Comparison of ENCODE assay signal across 22 mouse cellular contexts in genomic region chr1:194117631-194118360, GRCm38 (mm10).
DNase-seq lines count a peak whose midpoint lies in the region.
"Had no signal": no experiment of that assay in that cellular context is flagged by ENCODE, and none has a peak within 500 bp of the region (broad histone marks: within the 10 kb centered on the region; RNA-seq: fewer than 3 reads in every experiment).

No protein-coding gene starts in this region.

- H3K4me1 ChIP-seq in embryonic facial prominence, embryonic 10.5 days = no peaks in the 10 kb centered on the region
- H3K4me1 ChIP-seq: embryonic facial prominence, embryonic 12.5 days; heart, embryonic 10.5 days; hindbrain, embryonic 13.5 days had no signal

- intact Hi-C loops in left cerebral cortex, postnatal 25 days (cut with DNase I) = no loop called here

- no peak overlapping the region for H3K4me3 ChIP-seq in embryonic facial prominence, embryonic 10.5 days
- H3K4me3 ChIP-seq: embryonic facial prominence, embryonic 12.5 days; forebrain, embryonic 13.5 days; heart, embryonic 10.5 days; hindbrain, embryonic 13.5 days had no signal

- H3K27me3 ChIP-seq in embryonic facial prominence, embryonic 10.5 days (replicated peaks; ENCODE audit: low read depth, poor library complexity, severe bottlenecking) = no peaks in the 10 kb centered on the region
- H3K27me3 ChIP-seq: embryonic facial prominence, embryonic 12.5 days; forebrain, embryonic 13.5 days; hindbrain, embryonic 13.5 days had no signal

- H3K9me3 ChIP-seq in embryonic facial prominence, embryonic 10.5 days = no peaks in the 10 kb centered on the region
- H3K9me3 ChIP-seq: embryonic facial prominence, embryonic 12.5 days; forebrain, embryonic 13.5 days; heart, embryonic 10.5 days; hindbrain, embryonic 13.5 days had no signal

- 83% methylated on average over 4 of the region's 4 CpGs for WGBS in embryonic facial prominence, embryonic 10.5 days

- no peaks in the 10 kb centered on the region for H3K36me3 ChIP-seq in embryonic facial prominence, embryonic 10.5 days (replicated peaks)
- H3K36me3 ChIP-seq: embryonic facial prominence, embryonic 12.5 days; heart, embryonic 10.5 days; hindbrain, embryonic 13.5 days had no signal

- peak; percentile 10 for DNase-seq in layer of hippocampus, adult 9-10 months (ENCODE audit: low spot score)
- DNase-seq in layer of hippocampus, postnatal 25 days (ENCODE audit: extremely low spot score in 1 of 2, low spot score in 1 of 2) = no peak
- DNase-seq in retina, postnatal 1 day = peak; percentile 25
- DNase-seq in retina, embryonic 14.5 days (ENCODE audit: low spot score) = no peak
- peak; percentile 19 for DNase-seq in layer of hippocampus, adult 9-11 months
- peak; percentile 13 for DNase-seq in retina, postnatal 7 days (ENCODE audit: low read depth, low spot score)
- no peak for DNase-seq in left cerebral cortex, postnatal 25 days (ENCODE audit: low spot score in 2 of 2)
- DNase-seq in embryonic facial prominence, embryonic 10.5 days (ENCODE audit: low spot score) = no peak
- DNase-seq: adrenal gland, adult 8-10 months; adrenal gland, postnatal 36 days; cerebellum, adult 11 months; cerebellum, adult 8-10 months; cerebellum, postnatal 14 days; embryo, embryonic 11 days; gastrocnemius, postnatal 10 days; heart, adult 18-20 months; heart, postnatal 10 days; heart, postnatal 4 days had no signal

- H3K27ac ChIP-seq in embryonic facial prominence, embryonic 10.5 days (replicated peaks) = no peak overlapping the region
- H3K27ac ChIP-seq: embryonic facial prominence, embryonic 12.5 days; forebrain, embryonic 13.5 days; heart, embryonic 10.5 days; hindbrain, embryonic 13.5 days had no signal

Comparison
In these comparisons a context has a peak if more than half of its experiments do, and no peak if none do; other contexts are left out.
1. DNase-seq: peak in layer of hippocampus, adult 9-10 months (single experiment), retina, postnatal 1 day (single experiment), layer of hippocampus, adult 9-11 months (single experiment) and retina, postnatal 7 days (single experiment); none in layer of hippocampus, postnatal 25 days (0 of 2), retina, embryonic 14.5 days (single experiment), left cerebral cortex, postnatal 25 days (0 of 2) and embryonic facial prominence, embryonic 10.5 days (single experiment).